Mouse (Mus musculus) neutrophil, adult 59 days (primary cell): ENCODE results near the gene Sdha. TPM values are rescaled to one million over a fixed set of nuclear protein-coding genes. Genes with fewer than 3 reads are reported as not detected.

Experiments
- total RNA-seq, 2 experiments: library from RNA; stranded (reverse); gene quantifications; 1 replicate in 1 of 2; 2 replicates in 1 of 2; pipeline ENCODE4 v1.2.4; 2023

Sdha gene
- total RNA-seq, result 10 to 100 TPM; 90.3 to 95.5 TPM

DNA sequence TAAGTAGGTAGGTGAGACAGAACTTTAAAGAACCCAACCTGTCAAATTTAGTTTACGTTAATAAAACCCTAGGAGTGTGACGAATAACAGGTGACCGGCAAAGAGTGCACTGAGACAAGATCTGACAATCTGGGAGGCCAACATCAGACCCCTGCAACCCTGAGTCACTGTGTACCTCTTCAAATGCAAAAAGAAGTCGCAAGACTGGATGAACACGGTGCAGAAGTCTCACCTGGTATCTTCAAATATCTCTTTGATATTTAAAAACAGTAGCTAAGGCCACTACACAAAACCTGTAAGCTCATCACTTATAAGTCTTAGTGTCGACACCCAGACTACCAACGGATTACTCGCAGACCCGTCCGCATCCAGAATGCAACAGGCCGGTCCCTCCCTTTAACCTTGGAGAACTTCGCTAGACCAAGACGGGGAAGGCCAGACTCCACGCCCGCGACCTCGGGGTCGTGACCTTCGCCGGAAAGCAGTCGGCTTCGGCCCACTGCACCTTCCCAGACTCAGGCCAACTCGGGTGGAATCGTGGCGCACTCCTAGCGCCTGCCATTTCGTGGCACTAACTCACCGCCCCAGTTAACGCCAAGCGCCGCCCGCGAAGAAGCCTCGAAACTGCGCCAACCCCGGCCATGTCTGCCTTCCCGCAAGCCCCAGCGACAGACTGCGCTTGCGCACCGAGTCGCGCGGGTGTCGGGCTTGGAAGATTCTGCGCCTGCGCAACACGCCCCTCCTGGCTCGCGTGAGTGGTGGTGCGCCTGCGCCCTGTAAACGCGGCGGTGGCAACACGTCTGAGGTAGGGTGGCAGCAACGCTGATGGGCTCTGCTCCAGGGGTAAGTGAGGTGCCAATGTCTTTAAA, at the start of gene Sdha, which contains the start of gene Ccdc127:
TSS of gene Sdha (minus strand) at position 715 of the 869 bp plus-strand sequence.
TSS of gene Ccdc127 (plus strand) at position 744 of the 869 bp plus-strand sequence.

DNA sequence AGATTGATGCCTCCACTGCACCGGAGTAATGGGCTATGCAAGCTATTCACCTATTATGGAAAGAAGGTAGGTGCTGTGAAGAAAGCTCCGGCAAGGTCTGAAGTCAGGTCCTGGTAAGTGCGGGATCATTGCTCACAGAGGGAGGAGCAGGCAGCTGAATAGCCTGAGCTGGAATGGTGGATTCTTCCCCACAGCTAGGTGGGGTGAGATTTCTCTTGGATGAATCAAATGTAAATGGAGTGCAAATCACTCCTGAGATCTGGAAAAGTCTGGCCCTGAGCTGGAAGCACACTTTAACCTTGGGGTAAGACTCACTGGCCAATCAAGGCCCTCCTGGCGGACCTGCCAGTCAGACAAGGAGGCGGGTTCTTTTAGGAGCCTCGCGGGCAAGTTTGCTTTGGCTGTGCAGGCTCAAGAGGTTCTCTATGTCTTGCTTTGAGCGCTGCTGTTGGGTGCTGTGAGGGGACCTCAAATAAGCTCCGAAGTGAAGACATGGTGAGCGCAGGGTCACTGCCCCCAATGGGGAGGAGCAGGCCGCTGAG, 49.3 kb upstream of the Sdha start, which contains the start of gene Ftl1-ps1:
TSS of gene Ftl1-ps1 (plus strand) at position 397 of the 542 bp plus-strand sequence.

DNA sequence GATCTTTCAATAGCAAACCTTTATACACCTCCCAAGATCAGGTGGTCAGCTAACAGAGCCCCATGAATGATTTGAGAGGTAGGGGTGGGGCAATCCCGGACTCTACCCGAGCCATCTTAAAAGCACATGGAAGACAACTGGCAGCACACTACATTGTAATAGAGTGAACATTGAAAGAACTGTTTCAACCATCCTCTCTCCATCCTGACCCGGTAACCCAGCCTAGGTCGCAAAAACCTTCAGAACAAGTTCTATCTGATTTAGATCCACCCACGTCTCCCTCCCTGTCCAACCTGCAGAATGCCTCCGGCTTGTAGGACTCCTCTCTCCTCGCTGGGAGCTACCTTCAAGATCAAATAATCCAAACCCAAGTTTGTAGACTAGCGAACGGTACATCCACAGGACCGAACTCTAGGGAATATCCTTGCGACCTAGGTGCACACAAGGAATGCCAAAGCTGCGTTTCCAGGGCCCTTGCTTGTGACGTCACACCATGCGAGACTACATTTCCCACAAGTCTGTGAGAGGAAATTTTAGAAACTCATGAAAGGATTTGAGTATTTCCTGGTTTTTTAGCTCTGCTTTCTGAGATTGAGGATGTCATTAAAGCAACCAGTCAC, 40.4 kb upstream of the Sdha start, which contains the start of gene Zfp72:
TSS of gene Zfp72 (minus strand) at position 466 of the 620 bp plus-strand sequence.

DNA sequence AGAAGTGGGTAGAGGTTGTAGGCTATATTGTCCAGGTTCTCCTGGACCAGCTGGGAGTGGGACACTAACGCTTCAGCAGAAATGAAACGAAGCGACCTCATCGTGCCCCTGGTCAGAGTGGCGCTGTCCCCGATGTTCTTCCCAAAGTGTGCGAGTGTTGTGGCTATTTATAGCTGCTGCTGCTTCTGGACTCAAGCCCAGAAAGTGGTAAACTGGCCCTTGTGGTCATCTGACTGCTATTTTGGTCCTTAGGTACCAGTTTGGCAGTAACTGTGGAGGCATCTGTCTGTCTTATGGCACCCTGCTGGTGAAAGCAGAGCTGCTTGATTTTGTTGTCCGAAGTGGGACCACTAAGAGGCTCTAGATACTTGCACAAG, 13.8 kb upstream of the Sdha start, which contains the start of gene Lrrc14b:
TSS of gene Lrrc14b (minus strand) at position 147 of the 377 bp plus-strand sequence.

DNA sequence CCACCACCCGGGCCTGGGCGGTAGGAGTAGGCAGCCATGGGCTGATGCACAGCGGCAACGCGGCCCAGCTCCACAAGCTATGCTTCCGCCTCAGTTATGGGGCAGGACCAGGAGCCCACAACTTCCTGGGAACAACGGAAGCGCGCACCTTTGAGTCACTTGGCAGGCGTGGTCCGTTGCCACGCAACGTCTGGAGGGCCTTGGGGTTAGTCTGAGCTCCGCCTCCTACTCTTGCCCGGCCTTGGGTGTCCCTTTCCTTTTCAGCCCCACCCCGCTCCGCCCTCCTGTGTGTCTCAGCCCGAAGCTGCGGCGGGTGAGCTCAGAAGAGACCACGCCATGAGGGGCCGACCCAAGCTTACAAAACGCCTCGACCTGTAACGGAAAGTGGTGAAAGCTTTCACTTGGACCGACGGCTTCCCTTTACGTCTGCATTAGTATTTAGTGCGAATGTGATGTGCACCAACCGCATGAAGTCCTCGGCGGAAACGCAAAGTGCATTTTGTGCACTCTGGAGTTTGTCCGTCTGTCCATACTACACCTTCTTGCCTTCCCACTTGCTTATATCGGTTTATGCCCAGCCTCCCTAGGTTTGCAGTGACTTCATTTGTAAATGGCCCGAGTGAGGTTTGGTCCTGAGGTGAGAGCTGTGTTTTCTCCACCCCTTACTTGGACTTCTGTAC, 32.8 kb downstream of the Sdha start, which contains the start of gene Pdcd6:
TSS of gene Pdcd6 (minus strand) at position 411 of the 680 bp plus-strand sequence.

DNA sequence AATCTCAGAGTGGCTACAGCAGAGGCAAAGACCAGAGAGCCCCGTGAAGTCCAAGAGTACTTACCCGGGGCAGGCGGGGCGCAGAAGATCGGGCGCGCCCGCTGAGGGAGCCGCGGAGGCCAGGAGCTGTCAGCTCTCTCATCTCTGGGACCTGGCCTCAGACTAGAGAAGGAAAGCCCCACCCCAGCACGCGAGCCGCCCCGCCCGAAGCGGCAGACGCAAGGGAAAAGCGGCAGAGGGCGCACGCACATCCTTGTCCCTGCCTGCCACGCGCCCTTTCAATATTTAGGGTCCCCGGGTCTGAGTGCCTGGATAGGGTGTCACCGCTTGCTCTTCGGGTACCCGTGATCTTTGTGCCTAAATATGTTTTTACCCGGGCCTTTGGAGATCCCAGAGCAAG, 57.9 kb downstream of the Sdha start, which contains the start of gene Ahrr:
TSS of gene Ahrr (minus strand) at position 165 of the 400 bp plus-strand sequence.

Other genes starting within 250 kb of the Sdha start
- gene Slc9a3, start 228.8 kb downstream of the Sdha start, total RNA-seq, result not detected
- 10 to 100 TPM; 46.4 to 46.5 TPM for gene Exoc3, start 141.5 kb downstream of the Sdha start, total RNA-seq
- gene Ahrr, start 57.9 kb downstream of the Sdha start, total RNA-seq, result 1 to 10 TPM in 1 of 2 experiments, under 1 TPM in 1; 0.49 to 1.2 TPM
- 100 to 1,000 TPM in 1 of 2 experiments, 10 to 100 TPM in 1; 95.9 to 113 TPM for gene Pdcd6, start 32.7 kb downstream of the Sdha start, total RNA-seq
- gene Ccdc127, start within 50 bp of the Sdha start, total RNA-seq, result 10 to 100 TPM; 12.7 to 16.7 TPM
- not detected for gene Lrrc14b, start 13.7 kb upstream of the Sdha start, total RNA-seq
- under 1 TPM; 0.18 to 0.66 TPM for gene Zfp72, start 40.6 kb upstream of the Sdha start, total RNA-seq
- gene Ftl1-ps1, start 49.4 kb upstream of the Sdha start, total RNA-seq, result 1,000 to 10,000 TPM; 1,617 to 1,647 TPM
- 1 to 10 TPM; 6.6 to 8.4 TPM for gene Zfp825, start 143.7 kb upstream of the Sdha start, total RNA-seq